Mouse (Mus musculus): ENCODE measurements around the gene Fanci. TPM values are rescaled to one million over a fixed set of nuclear protein-coding genes. Genes with fewer than 3 reads are reported as not detected.

Fanci gene
- polyA plus RNA-seq (2015; fragmentation: Nextera tagmentation; extraction: Ambion mirVana): 9.1 and 9.5 TPM in 2 replicates

- peak within 1 kb of the TSS; percentile 93 for H3K27ac ChIP-seq
- H3K9ac ChIP-seq: peak within 1 kb of the TSS; percentile 79
- WGBS: under 1% methylated on average over 44 of the region's 44 CpGs
- no peaks in the 10 kb centered on the region for H3K9me3 ChIP-seq
- peaks cover 12% of the 10 kb centered on the region; the same call in 1 of the 2 replicates for H3K4me1 ChIP-seq
- H3K4me2 ChIP-seq: peak within 1 kb of the TSS; percentile 83
- H3K36me3 ChIP-seq: no peaks in the 10 kb centered on the region
- ATAC-seq (ENCODE audit: insufficient number of reproducible peaks, insufficient read depth, low FRiP score, low TSS enrichment, low read depth): peak; percentile 87
- H3K4me3 ChIP-seq: peak within 1 kb of the TSS; percentile 65
- H3K27me3 ChIP-seq: no peaks in the 10 kb centered on the region
Observed at GRCm38 (mm10) chr7:79391883-79392649, at the start of gene Fanci. Gene Fanci (plus strand): TSS chr7:79391929.

DNA sequence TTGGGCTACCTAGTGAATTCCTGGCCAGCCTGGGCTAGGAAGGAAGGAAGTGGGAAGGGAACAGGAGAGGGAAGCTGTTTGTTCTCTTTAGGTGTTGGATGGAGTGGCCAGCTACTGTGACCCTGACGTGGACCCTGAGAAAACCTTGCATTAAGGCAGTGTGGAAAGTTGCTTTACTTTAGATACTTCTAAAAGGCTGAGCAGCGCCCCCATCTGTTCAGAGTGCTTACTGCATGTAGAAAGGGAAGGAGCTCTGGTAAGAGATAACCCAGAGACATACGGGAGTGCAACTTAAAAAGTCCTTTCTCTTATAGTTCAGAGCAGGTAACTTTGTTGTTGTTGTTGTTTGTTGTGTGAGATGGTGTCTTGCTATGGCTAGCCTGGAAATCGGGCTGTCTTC lies 45.8 kb upstream of the Fanci start:
- 48% methylated on average over 4 of the region's 4 CpGs for WGBS
- H3K9ac ChIP-seq: no peak overlapping the region
- no peaks in the 10 kb centered on the region for H3K9me3 ChIP-seq
- H3K36me3 ChIP-seq: peaks cover 51% of the 10 kb centered on the region
- no peaks in the 10 kb centered on the region for H3K4me1 ChIP-seq
- ATAC-seq (ENCODE audit: insufficient number of reproducible peaks, insufficient read depth, low FRiP score, low TSS enrichment, low read depth): no peak
- no peak overlapping the region for H3K4me2 ChIP-seq
- no peak overlapping the region for H3K27ac ChIP-seq
- H3K4me3 ChIP-seq: no peak overlapping the region
- H3K27me3 ChIP-seq: no peaks in the 10 kb centered on the region

DNA sequence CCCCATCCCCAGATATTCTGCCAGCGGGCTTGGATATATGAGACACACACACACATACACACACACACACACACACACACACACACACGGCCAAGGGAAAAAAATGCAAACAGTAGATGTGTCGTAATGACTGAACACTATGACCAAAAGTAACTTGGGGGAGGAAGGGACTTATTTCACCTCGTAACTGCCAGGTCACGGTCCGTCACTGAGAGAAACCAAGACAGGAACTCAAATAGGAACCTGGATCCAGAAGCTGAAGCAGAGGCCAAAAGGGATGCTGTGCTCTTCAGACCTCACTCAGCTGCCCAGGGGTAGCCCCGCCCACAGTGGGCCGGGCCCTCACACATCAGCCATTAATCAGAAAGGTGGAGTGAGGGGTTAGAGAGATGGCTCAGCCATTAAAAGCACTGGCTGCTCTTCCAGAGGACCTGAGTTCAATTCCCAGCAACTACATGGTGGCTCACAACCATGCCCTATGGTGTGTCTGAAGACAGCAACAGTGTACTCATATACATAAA lies 45.1 kb upstream of the Fanci start:
- no peak overlapping the region for H3K4me3 ChIP-seq
- no peak overlapping the region for H3K27ac ChIP-seq
- H3K4me2 ChIP-seq: no peak overlapping the region
- H3K27me3 ChIP-seq: no peaks in the 10 kb centered on the region
- ATAC-seq (ENCODE audit: insufficient number of reproducible peaks, insufficient read depth, low FRiP score, low TSS enrichment, low read depth): no peak
- H3K36me3 ChIP-seq: peaks cover 57% of the 10 kb centered on the region
- H3K4me1 ChIP-seq: no peaks in the 10 kb centered on the region
- no peaks in the 10 kb centered on the region for H3K9me3 ChIP-seq
- 73% methylated on average over 8 of the region's 8 CpGs for WGBS
- no peak overlapping the region for H3K9ac ChIP-seq

DNA sequence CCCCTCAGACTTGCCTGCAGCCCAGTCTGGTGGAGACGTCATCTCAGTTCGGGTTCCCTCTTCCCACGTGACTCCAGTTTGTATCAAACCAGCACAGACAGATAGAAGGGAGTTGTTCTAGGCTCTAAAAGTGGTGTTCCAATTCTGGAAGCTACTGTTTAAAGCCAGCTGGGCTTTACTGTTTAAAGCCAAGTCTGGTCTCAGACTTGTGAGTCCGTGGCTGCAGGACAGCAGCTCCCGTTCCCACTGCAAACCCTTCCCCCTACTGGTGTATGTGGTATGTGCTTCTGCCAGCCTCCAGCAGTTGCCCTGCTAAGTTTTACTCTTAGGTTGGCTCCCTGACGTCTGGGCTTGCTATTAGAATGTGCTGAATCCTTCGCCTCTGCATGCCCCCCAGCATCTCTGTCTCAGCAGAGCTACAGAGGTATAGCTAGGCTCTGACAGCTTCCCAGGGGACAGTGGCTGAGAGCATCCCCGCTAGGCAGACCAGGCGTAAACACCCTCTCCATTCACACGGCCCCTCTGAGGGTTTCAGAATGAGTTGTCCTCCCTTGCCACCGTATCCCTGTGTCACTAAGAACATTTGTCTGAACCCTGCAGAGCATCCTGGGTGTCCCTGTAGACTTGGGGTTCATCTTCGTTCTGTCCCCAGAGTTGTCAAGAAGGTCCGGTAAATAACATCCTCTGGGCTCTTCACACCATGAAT lies 44.5 kb upstream of the Fanci start:
- no peak for ATAC-seq (ENCODE audit: insufficient number of reproducible peaks, insufficient read depth, low FRiP score, low TSS enrichment, low read depth)
- H3K4me3 ChIP-seq: no peak overlapping the region
- H3K36me3 ChIP-seq: peaks cover 62% of the 10 kb centered on the region
- no peak overlapping the region for H3K27ac ChIP-seq
- no peaks in the 10 kb centered on the region for H3K9me3 ChIP-seq
- 69% methylated on average over 13 of the region's 13 CpGs for WGBS
- no peaks in the 10 kb centered on the region for H3K4me1 ChIP-seq
- H3K27me3 ChIP-seq: no peaks in the 10 kb centered on the region
- H3K9ac ChIP-seq: no peak overlapping the region
- no peak overlapping the region for H3K4me2 ChIP-seq

DNA sequence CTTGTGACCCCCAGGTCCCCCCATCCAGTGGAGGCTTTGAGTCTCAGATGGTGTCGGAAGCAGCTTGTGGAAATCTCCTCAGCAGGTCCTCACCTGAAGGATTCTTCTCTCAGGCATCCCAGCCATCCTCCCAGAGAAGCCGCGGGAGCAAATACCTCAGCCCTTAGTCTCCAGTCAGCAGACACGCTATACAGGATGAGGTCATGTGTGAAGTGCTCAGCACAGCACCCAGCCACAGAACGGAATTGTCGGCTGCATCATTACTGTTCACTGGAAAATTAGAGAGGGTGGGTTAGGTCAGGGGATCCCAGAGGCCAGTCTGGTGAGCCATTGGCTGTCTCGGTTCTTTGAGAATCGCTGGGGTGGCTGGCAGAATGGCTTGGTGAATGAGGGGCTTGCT lies 42.9 kb upstream of the Fanci start:
- Histone ChIP-seq H3K27me3 (no peaks in the 10 kb centered on the region), H3K36me3 (peaks cover 56% of the 10 kb centered on the region), H3K4me3 (no peak overlapping the region)

DNA sequence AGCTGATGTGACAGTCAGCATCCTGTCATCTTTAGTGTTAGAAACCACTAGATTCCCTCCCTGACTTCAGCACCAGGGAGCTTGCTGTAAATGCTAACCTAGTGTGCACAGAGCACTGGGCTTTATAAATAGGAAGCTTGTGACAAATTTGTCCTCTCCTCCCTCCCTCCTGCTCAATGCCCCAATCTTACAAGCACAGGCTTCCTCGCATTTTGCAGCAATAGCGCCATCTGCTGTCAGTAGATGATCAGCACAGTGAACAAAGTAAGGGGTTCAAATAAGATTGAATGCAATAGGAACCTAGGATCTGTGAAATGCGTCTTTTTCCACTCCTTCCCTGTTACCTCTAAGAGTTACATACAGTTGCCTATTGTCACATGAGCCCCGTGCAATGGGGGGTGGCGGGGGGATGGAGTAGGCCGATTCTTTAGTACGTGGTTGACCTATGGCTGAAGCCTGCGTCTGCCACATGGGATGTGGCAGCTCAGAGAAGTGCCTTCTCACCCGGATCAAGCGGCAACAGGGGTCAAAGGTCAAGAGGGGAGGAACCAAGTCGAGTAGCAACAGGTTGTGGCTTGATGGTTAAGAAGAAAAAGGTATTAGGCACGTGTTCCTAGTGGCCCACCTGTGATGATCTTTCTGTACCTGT lies 41.9 kb upstream of the Fanci start:
- ATAC-seq (ENCODE audit: insufficient number of reproducible peaks, insufficient read depth, low FRiP score, low TSS enrichment, low read depth): no peak
- no peak overlapping the region for H3K27ac ChIP-seq

More for the DNA sequence above, 42.9 kb upstream of the Fanci start:
- H3K4me1 ChIP-seq: no peaks in the 10 kb centered on the region
- WGBS: 84% methylated on average over 8 of the region's 8 CpGs
- no peak overlapping the region for H3K27ac ChIP-seq
- ATAC-seq (ENCODE audit: insufficient number of reproducible peaks, insufficient read depth, low FRiP score, low TSS enrichment, low read depth): no peak
- no peaks in the 10 kb centered on the region for H3K9me3 ChIP-seq
- no peak overlapping the region for H3K4me2 ChIP-seq
- no peak overlapping the region for H3K9ac ChIP-seq

GRCm38 (mm10) chr7:79358350-79359182 lies 33.2 kb upstream of the Fanci start:
- peaks cover 73% of the 10 kb centered on the region for H3K36me3 ChIP-seq
- 80% methylated on average over 15 of the region's 15 CpGs for WGBS
- 0 out of 2 replicates have a peak, but pooled peaks cover 3% of the 10 kb centered on the region for H3K4me1 ChIP-seq
- H3K27ac ChIP-seq: no peak overlapping the region
- H3K27me3 ChIP-seq: no peaks in the 10 kb centered on the region
- H3K4me3 ChIP-seq: no peak overlapping the region
- no peaks in the 10 kb centered on the region for H3K9me3 ChIP-seq
- no peak overlapping the region for H3K9ac ChIP-seq
- no peak for ATAC-seq (ENCODE audit: insufficient number of reproducible peaks, insufficient read depth, low FRiP score, low TSS enrichment, low read depth)
- no peak overlapping the region for H3K4me2 ChIP-seq

More for the DNA sequence above, 41.9 kb upstream of the Fanci start:
- no peaks in the 10 kb centered on the region for H3K4me1 ChIP-seq
- WGBS: 32% methylated on average over 12 of the region's 12 CpGs
- peaks cover 56% of the 10 kb centered on the region for H3K36me3 ChIP-seq
- no peak overlapping the region for H3K4me3 ChIP-seq
- no peaks in the 10 kb centered on the region for H3K27me3 ChIP-seq
- no peak overlapping the region for H3K9ac ChIP-seq
- no peak overlapping the region for H3K4me2 ChIP-seq
- H3K9me3 ChIP-seq: no peaks in the 10 kb centered on the region

DNA sequence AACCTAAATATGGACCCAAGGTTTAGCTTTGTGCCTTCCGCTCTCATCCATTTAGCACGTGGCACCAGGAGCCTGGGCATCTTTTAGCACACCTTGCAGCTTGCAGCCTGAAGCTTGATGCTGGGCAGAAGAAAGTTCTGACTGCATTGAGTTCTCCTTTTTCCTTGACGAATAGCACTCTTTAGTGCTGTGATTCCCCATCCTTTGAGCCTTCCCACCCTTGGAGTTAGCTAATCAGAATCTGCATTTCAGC lies 32.6 kb upstream of the Fanci start:
- H3K9me3 ChIP-seq: no peaks in the 10 kb centered on the region
- WGBS: 88% methylated on average over 3 of the region's 3 CpGs
- 0 out of 2 replicates have a peak, but pooled peaks cover 3% of the 10 kb centered on the region for H3K4me1 ChIP-seq
- no peaks in the 10 kb centered on the region for H3K27me3 ChIP-seq
- no peak overlapping the region for H3K27ac ChIP-seq
- H3K36me3 ChIP-seq: peaks cover 72% of the 10 kb centered on the region
- H3K9ac ChIP-seq: no peak overlapping the region
- ATAC-seq (ENCODE audit: insufficient number of reproducible peaks, insufficient read depth, low FRiP score, low TSS enrichment, low read depth): no peak
- H3K4me3 ChIP-seq: no peak overlapping the region
- no peak overlapping the region for H3K4me2 ChIP-seq

DNA sequence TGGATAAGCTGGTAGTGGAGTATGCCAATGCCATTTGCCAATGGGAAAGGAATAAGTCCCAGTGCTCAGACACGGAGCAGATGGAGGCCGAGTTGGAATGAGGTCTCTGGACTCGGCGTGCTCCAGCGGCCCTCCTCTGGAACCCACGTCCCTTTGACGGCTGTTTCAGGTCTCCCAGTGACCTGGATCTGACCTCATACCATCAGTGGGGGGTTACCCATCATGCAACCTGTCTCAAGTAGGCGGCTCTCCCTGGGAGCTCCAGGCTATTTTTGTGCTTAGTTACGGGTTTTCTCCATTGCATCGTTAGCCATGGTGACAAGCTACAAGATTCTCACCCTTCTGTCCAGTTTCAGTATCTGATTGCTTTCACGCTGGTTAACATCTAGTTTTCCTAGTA lies 31.7 kb upstream of the Fanci start:
- no peak overlapping the region for H3K27ac ChIP-seq
- H3K36me3 ChIP-seq: peaks cover 65% of the 10 kb centered on the region
- WGBS: 62% methylated on average over 11 of the region's 11 CpGs
- H3K4me1 ChIP-seq: 0 out of 2 replicates have a peak, but pooled peaks cover 3% of the 10 kb centered on the region
- H3K9me3 ChIP-seq: no peaks in the 10 kb centered on the region
- no peak overlapping the region for H3K4me2 ChIP-seq
- no peak for ATAC-seq (ENCODE audit: insufficient number of reproducible peaks, insufficient read depth, low FRiP score, low TSS enrichment, low read depth)
- no peaks in the 10 kb centered on the region for H3K27me3 ChIP-seq
- no peak overlapping the region for H3K4me3 ChIP-seq
- H3K9ac ChIP-seq: no peak overlapping the region

GRCm38 (mm10) chr7:79362208-79362607 lies 29.5 kb upstream of the Fanci start:
- Histone ChIP-seq H3K9me3 (no peaks in the 10 kb centered on the region), H3K36me3 (peaks cover 54% of the 10 kb centered on the region), H3K27ac (peak overlapping the region; percentile 29; the same call in 1 of the 2 replicates), H3K27me3 (no peaks in the 10 kb centered on the region), H3K4me1 (0 out of 2 replicates have a peak, but pooled peaks cover 3% of the 10 kb centered on the region), H3K9ac (no peak overlapping the region), H3K4me2 (no peak overlapping the region), H3K4me3 (no peak overlapping the region)
- ATAC-seq (ENCODE audit: insufficient number of reproducible peaks, insufficient read depth, low FRiP score, low TSS enrichment, low read depth): peak; percentile 45
- WGBS: 65% methylated on average over 8 of the region's 8 CpGs

DNA sequence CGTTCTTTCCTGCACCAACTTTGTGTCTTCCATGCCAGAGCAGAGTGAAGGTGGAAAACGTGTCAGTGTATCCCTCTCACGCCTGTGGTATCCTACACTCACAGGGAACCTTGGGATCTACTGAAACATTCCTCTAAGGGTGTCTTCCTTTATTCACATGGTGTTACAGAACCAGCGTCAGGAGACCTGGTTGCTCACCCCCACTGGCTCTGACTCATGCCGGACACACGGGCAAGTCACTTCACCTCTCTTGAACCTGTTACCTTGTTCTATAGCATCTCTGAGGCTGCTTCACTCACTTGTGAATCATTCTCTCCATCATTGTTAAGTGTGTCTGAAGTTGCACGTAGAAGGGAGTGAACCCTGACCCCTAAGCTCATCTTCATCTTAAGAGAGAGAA lies 28.9 kb upstream of the Fanci start:
- Histone ChIP-seq H3K36me3 (peaks cover 48% of the 10 kb centered on the region), H3K4me2 (no peak overlapping the region), H3K9ac (no peak overlapping the region), H3K9me3 (no peaks in the 10 kb centered on the region), H3K4me3 (no peak overlapping the region), H3K27me3 (no peaks in the 10 kb centered on the region), H3K4me1 (0 out of 2 replicates have a peak, but pooled peaks cover 3% of the 10 kb centered on the region), H3K27ac (peak overlapping the region; percentile 33; the same call in 1 of the 2 replicates)
- no peak for ATAC-seq (ENCODE audit: insufficient number of reproducible peaks, insufficient read depth, low FRiP score, low TSS enrichment, low read depth)
- WGBS: 91% methylated on average over 7 of the region's 7 CpGs

All from embryonic facial prominence, embryonic 13.5 days (tissue).